Mouse (Mus musculus): ENCODE data around the gene Slc38a4.

Slc38a4 gene

GRCm38 (mm10) chr15:97054767-97055489 is 828 bp downstream of the Slc38a4 start:
- DNase-seq (ENCODE audit: low read depth, low spot score): no peak

- DNase-seq (ENCODE audit: low read depth, low spot score): no peak
Observed at GRCm38 (mm10) chr15:97054131-97054530, 1.6 kb downstream of the Slc38a4 start.

DNA sequence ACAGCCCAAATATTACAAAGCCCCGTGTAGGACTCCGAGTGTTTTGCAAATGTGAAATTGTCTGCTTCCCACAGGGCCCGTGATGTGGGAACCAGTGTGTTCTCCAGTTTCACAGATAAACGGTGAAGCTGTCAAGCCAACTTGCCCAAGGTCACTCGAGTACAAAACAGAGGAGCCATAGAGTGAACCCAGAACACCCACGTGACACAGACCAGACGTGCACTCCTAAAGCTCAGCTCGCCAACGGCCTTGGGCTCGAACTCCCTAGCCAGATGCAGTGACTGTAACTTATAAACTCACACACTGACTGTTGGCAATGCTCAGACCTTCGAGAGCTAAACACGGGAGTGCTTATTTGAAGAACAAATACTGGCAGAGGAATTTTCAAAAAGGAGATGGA is 5.3 kb downstream of the Slc38a4 start:
- no peak for DNase-seq (ENCODE audit: low read depth, low spot score)

DNA sequence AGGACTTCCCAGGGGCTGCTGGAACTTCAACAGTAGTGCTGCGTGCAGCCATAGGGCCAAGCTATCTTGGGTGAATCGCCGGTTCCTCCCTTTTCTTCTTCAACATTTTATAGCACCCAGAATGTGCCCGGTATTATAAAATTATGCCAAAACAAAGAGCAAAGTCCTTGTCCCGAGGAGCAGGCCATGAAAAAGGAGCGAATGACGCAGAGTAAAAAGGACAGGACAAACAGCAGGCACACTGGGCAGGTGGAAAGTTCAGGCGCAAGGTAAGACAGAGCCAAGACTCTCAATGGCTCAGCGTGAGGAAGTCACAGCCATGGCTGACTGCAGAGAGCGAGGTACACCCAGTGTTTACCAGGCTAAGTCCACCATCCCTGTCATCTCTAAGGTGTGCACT is 5.7 kb downstream of the Slc38a4 start:
- no peak for DNase-seq (ENCODE audit: low read depth, low spot score)

DNA sequence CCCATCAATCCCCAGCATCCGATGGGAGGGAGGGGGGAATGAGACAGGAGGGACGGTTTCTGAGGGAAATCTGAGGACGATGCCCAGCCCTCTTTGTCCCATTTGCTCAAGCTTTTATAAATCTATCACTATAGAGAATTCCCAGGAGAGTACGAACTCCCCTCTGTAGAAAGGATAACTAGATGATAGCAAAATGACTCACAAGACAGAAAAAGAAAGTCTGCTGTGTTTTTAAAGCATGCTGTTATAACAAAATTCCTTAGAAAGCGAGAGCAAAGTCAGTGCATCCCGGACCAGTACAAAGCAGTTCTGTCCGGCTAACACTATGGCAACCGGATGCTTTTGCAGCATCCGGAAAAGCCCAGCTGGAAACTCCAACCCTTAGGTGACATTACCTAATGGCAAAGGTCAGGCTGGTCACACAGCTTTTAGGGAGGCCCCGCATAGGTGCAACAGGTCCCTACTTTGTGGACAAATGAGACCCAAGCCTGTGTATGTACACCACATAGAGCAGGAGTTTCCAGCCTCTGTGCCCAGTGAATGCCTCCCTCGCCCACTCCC is 6.4 kb downstream of the Slc38a4 start:
- DNase-seq (ENCODE audit: low read depth, low spot score): no peak

GRCm38 (mm10) chr15:97048267-97048666 is 7.5 kb downstream of the Slc38a4 start:
- no peak for DNase-seq (ENCODE audit: low read depth, low spot score)

DNA sequence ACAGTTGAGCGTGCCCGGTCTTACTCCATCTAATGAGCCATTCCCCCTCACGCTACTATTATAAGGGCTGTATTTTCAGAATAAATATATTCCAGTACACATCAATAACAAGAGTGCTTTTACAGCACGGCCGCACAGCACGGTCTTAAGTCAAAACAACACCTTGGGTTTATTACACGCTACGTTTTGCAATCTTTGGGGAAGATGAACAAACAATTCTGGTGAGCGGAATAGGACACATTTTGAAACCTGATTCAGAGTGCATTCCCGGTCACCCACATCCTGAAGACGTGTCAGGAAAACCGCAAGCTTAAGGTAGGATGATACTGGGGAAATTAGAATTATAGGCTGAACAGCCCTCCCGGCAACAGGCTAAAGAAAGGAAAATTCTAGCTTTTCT is 11.8 kb downstream of the Slc38a4 start:
- DNase-seq (ENCODE audit: low read depth, low spot score): no peak

DNA sequence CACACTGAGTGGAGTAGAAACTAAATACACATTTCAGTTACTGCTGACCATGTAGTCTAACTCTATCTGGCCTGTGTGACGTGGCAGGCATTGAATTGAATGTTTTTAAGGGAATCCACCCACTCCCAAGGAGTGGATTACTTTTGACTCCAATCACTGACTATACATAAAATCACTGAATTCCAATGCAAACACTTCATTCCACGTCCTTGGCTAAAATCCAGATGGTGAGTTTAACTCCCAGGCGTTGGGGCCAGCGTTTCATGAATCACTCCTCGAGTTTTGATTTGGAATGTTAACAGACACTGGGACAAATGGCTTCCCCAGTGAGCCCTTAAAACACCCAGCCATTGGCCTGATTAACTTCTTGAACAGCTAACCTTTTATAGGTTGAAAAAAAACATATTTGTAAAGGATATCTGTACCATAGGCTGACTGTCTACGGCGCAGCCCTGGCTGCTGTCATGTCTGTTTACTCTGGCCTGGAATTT is 13.7 kb downstream of the Slc38a4 start:
- no peak for DNase-seq (ENCODE audit: low read depth, low spot score)

DNA sequence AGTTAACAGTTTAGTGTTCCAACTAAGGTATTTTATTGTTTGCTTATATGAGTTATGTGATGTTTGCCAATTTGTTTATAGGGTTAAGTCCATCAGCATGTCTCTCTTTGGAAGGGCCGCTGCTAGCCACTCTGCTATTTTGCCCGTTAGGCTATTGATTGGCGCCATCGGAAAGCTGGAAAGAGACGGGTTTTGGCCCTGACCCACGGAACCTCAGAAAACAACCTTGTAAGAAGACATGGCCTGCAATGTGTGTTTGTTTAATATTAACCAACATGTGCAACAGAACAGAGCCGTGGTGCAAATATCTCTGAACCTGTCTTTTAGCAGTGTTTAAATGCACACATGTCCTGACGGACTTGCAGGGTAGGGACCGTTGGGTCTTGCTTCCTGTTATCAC is 14.6 kb downstream of the Slc38a4 start:
- no peak for DNase-seq (ENCODE audit: low read depth, low spot score)

DNA sequence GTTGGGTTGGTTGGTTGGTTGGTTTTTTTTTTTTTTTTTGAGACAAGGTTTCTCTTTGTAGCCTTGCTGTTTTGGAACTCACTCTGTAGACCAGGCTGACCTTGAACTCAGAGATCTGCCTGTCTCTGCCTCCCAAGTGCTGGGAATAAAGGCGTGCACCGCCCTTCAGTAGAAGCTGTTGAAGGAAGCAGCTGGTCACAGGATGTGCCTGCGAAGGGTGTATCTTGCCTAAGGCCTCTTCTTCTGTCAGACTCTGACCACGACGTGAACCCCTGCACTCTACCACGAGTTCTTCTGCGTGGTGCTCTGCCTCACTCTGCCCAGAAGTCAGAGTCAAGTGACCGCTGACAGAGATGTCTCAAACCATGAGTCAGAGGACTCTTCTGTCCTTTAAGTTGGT is 18.0 kb downstream of the Slc38a4 start:
- no peak for DNase-seq (ENCODE audit: low read depth, low spot score)

GRCm38 (mm10) chr15:97035892-97036291 is 19.9 kb downstream of the Slc38a4 start:
- no peak for DNase-seq (ENCODE audit: low read depth, low spot score)

GRCm38 (mm10) chr15:97033485-97033991 is 22.2 kb downstream of the Slc38a4 start:
- no peak for DNase-seq (ENCODE audit: low read depth, low spot score)

DNA sequence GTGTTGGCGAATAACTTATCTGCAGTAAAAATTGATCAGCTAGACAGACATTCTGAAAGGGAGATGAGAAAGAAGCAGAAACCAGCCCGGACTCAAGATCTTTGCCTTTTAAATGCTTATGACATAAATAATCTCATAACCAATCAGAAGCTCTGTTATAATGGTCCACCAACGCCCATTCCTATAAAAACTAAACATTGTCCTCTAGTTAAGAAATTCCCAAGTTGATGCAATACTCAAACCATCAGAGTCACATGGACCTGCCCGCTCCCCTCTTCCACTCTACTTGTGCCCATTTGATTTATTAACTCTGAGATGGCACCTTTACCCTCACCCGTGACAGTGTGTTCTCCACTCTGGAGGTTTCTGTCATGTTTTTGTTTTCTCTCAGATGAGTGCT is 23.9 kb downstream of the Slc38a4 start:
- DNase-seq (ENCODE audit: low read depth, low spot score): no peak

DNA sequence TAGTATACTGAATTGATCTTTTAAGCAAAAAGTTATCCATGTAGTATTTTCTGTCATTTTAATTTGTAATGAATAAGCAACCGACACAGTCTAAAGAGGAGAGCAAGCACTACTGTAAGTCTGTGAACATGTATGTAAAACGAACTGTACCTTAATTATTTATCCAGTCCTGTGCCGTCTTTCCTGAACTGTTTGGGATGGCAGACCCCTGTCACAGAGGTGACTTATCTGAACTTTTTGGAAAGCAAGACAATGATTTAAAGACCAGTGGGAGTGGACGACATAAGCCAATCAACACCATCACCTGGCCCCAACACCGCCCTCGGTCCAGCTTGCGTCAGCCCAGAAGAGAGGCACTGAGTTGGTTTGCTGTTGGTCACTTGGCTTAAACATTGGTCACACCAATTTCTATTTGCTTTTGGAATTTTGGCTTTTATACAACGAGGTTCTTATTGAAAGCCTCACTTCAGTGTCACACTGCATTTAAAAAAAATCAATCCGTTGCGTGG is 24.7 kb downstream of the Slc38a4 start:
- no peak for DNase-seq (ENCODE audit: low read depth, low spot score)

DNA sequence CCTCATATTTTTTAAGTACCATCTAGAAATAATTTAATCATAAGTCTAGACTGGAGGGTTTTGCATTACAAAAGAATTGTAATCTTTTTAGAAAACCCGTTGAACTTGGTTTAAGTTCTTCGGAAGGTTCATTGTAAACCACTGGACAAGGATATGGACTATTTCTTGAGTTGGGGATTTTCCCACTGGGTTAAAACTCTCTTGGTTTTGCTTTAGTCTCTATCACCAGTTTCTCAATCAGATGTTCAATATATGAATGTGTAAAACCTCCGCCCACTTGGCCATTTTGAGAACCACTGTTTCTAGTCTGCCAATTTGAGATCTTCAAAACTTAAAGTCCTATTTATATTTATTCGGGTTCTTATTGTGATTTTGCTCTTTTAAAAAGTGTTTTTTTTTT is 25.6 kb downstream of the Slc38a4 start:
- no peak for DNase-seq (ENCODE audit: low read depth, low spot score)

DNA sequence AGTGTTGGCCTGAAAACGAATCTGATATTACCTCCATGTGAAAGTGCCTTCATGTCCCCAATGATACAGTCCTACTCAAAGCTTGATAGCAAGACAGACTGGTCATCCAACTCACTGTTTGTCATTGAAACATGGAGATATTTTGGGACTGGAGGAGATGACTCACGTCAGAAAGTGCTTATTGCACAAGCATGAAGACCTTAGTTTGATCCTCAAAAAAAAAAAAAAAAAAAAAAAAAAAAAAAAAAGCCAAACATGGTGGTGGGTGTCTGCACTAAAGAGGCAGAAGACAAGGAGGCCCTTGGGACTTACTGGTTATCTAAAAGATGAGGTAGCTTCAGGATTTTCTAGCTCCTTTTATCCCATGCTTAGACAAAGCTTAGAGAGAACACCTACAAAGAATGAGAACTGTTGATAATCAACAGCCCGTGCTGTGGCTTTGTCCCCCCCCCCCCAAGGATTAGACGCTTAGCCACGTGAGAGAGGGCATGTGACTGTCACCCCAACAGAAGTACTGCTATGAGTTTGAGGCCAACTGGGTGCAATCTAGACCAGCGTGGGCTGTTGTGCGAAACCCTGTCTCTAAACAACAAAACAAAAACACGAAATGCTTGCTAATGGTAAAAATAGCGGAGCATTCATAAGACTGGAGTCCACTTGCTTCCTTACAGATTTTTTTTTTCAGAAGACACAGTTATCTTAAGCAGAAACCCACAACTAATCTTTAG is 26.5 kb downstream of the Slc38a4 start:
- DNase-seq (ENCODE audit: low read depth, low spot score): no peak

- no peak for DNase-seq (ENCODE audit: low read depth, low spot score)
Observed at GRCm38 (mm10) chr15:97028651-97029050, 27.1 kb downstream of the Slc38a4 start.

DNA sequence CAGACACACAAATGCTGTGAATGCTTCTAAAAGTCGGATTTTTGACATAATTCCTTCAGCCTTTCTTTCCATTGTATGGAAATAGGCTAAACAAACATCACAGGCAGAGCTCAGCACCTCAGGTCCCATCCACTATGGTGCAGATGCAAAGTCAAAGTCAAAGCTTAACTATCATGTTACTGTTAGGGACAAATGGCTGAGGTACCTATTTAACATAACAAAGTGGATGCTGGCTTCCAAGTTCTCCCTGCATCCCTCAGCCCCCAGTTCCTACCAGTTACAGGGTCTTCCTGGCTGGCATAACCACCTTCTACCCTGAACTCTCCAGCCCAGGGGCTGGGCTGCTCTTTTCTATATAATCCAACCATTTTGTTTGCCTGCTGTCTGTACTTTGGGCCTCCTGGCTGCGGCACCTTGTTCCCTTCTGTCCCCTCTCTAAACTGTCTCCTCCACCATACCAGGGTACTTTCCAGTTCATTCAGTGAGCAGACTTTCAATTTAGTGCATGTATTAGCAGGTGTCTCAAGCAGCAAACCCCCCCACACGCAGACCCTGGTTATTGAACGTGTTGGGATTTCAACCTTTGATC is 27.6 kb downstream of the Slc38a4 start:
- no peak for DNase-seq (ENCODE audit: low read depth, low spot score)

DNA sequence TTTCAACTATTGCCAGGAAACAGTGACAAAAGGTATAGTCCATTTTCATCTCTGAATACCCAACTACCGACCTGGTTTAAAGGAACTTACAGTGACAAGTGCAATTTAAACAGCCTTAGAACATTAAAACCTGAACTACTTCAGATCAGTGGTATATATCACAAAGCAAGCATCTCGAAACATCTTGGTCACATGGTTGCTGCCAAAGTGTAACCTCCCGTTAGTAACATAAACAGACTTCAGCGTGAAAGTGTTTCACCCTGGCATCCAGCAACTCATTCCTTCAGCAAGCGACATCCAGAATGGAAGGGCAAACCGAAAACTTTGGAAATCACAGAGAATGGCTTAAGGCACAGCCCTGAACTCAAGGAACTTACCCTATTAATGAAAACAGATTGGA is 29.1 kb downstream of the Slc38a4 start:
- DNase-seq (ENCODE audit: low read depth, low spot score): no peak

GRCm38 (mm10) chr15:97022764-97023163 is 33.0 kb downstream of the Slc38a4 start:
- DNase-seq (ENCODE audit: low read depth, low spot score): no peak

DNA sequence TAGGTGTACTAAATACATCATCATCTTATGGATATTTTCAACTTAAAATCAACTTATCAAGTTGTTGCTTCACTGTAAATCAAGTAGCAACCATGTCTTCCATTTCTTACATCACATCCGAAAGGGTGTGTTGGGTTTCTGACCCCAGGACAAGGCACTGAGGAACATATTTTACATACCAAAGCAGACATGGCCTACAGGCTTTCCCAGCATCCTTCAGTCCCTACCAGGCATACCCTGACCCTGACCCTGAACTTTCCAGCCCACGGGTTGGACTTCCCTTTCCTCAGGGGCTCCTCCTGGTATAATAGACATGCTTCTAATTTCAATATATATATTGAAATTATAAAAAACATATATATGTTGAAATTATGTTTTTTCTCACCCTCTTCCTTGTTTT is 33.5 kb downstream of the Slc38a4 start:
- no peak for DNase-seq (ENCODE audit: low read depth, low spot score)

DNA sequence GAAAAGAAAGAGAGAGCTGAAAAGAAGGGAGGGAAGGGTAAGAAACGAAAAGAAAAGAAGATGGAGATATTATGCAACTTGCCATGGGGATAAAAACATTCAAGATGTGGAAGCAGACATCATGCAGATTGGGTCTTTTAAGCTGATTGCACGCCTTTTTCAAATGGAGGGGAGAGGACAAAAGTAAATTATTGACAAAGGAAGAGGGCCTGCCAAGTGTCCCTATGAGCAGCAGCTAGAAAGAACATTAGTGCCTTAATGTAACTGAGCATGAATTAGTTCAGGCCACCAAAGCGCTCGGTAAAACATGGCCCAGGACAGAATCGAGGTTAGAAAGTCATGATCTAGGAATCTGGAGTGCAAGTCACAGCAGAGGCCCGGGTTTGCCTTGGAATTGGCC is 35.5 kb downstream of the Slc38a4 start:
- no peak for DNase-seq (ENCODE audit: low read depth, low spot score)

Data from telencephalon, adult 2 months (tissue).